In the genomic region with DNA sequence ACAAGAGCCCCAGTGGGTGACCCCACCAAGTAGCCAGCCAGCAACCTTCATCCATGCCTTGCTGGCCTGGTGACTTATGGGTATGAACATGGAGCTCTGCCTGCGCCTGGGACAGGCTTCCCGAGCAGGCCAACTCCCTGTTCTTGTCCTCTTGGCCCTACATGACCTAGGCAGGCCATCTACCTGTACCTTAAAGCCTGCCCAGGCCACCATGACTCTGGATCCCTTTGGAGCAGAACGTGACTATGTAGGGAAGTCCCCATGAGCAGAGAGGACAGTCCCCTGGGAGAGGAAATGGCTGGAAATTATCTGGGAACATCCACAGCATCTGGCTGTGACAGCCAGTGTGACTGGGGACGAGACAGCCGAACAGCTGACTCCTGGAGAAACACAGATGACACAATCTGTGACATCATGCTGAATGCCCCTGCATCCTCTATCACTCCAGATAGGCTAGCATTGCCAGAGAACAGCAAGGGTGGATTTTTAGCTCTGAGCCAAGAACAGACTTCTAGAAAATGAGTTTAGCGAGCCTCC, we compare ENCODE assay signal across 8 mouse cellular contexts. TPM values are rescaled to one million over a fixed set of nuclear protein-coding genes. Genes with fewer than 3 reads are reported as not detected.
A peak's percentile ranks its signal among the peaks of the same experiment; 100 is the strongest.
DNase-seq lines count a peak whose midpoint lies in the region.

No protein-coding gene starts in this region.

- DNase-seq in adrenal gland, postnatal 36 days = peak; percentile 18 to 48
- DNase-seq in adrenal gland, postnatal 4 days (ENCODE audit: low spot score in 2 of 2) = no peak
- peak; percentile 58 to 62 for DNase-seq in layer of hippocampus, adult 8-10 months (ENCODE audit: low spot score in 2 of 2)
- DNase-seq in layer of hippocampus, adult 9-10 months (ENCODE audit: low spot score) = no peak
- DNase-seq in heart, adult 18-20 months = peak; percentile 54 to 59
- peak; percentile 79 for DNase-seq in layer of hippocampus, adult 9-11 months
- no peak for DNase-seq in ovary, postnatal 36 days (ENCODE audit: low spot score)
- DNase-seq in yolk sac, embryonic 10.5 days (ENCODE audit: low spot score) = no peak

RNA-seq across cellular contexts. Expression of gene Sema4d, which starts 15.7 kb away (rescaled TPM):
- 10 to 100 TPM; 12.4 to 15.7 TPM for total RNA-seq in adrenal gland, postnatal 36 days (2021)
- total RNA-seq in adrenal gland, postnatal 4 days (2021) = 10 to 100 TPM; 22.0 to 30.9 TPM
- total RNA-seq in layer of hippocampus, adult 8-10 months (2022) = 10 to 100 TPM; 79.8 to 99.9 (median 95.4) TPM
- total RNA-seq in heart, adult 18-20 months (2021) = 10 to 100 TPM; 57.5 to 67.5 TPM

Comparison
In these comparisons a context has a peak if more than half of its experiments do, and no peak if none do; other contexts are left out.
1. DNase-seq: peak in adrenal gland, postnatal 36 days (2 of 2), layer of hippocampus, adult 8-10 months (2 of 2), heart, adult 18-20 months (2 of 2) and layer of hippocampus, adult 9-11 months (single experiment); none in adrenal gland, postnatal 4 days (0 of 2), layer of hippocampus, adult 9-10 months (single experiment), ovary, postnatal 36 days (single experiment) and yolk sac, embryonic 10.5 days (single experiment).